Mouse (Mus musculus) frontal cortex, postnatal 25 days (tissue): ENCODE measurements around the gene Npas3.
A peak's percentile ranks its signal among the peaks of the same experiment; 100 is the strongest.

Experiments used
- DNase-seq, 2 experiments: peaks; one replicate each; pipeline ENCODE4 v3.0.0; 2022; ENCODE audit warnings: low spot score in 2 of 2

The Npas3 gene

GRCm38 (mm10) chr12:53789501-53789900 is 541.0 kb downstream of the Npas3 start:
- no peak for DNase-seq

GRCm38 (mm10) chr12:53794718-53795400 is 546.4 kb downstream of the Npas3 start:
- no peak for DNase-seq

GRCm38 (mm10) chr12:53801831-53802230 is 553.4 kb downstream of the Npas3 start:
- DNase-seq = no peak

- no peak for DNase-seq
These were observed 553.9 kb downstream of the Npas3 start for GRCm38 (mm10) chr12:53802381-53802780.

- no peak for DNase-seq
These were observed 561.6 kb downstream of the Npas3 start for GRCm38 (mm10) chr12:53810081-53810480.

- DNase-seq = no peak
These were observed 565.8 kb downstream of the Npas3 start for GRCm38 (mm10) chr12:53814291-53814690.

- DNase-seq = no peak
These were observed 571.5 kb downstream of the Npas3 start for GRCm38 (mm10) chr12:53819982-53820381.

- no peak for DNase-seq
These were observed 574.4 kb downstream of the Npas3 start for GRCm38 (mm10) chr12:53822881-53823280.

GRCm38 (mm10) chr12:53825251-53825650 is 576.8 kb downstream of the Npas3 start:
- DNase-seq = no peak

GRCm38 (mm10) chr12:53825898-53826605 is 577.6 kb downstream of the Npas3 start:
- no peak for DNase-seq

- no peak for DNase-seq
These were observed 578.3 kb downstream of the Npas3 start for GRCm38 (mm10) chr12:53826812-53827211.

- no peak for DNase-seq
These were observed 584.1 kb downstream of the Npas3 start for GRCm38 (mm10) chr12:53832590-53832989.

GRCm38 (mm10) chr12:53833348-53833747 is 584.9 kb downstream of the Npas3 start:
- no peak for DNase-seq

- DNase-seq = no peak
These were observed 587.7 kb downstream of the Npas3 start for GRCm38 (mm10) chr12:53836031-53836790.

- DNase-seq = no peak
These were observed 588.9 kb downstream of the Npas3 start for GRCm38 (mm10) chr12:53837408-53837807.

GRCm38 (mm10) chr12:53838541-53838940 is 590.1 kb downstream of the Npas3 start:
- DNase-seq = no peak

GRCm38 (mm10) chr12:53841928-53842671 is 593.6 kb downstream of the Npas3 start:
- DNase-seq = peak; percentile 23 to 50

GRCm38 (mm10) chr12:53843626-53844025 is 595.1 kb downstream of the Npas3 start:
- no peak for DNase-seq

GRCm38 (mm10) chr12:53846154-53846665 is 597.7 kb downstream of the Npas3 start:
- no peak for DNase-seq

GRCm38 (mm10) chr12:53849263-53849662 is 600.8 kb downstream of the Npas3 start:
- no peak for DNase-seq

- DNase-seq = no peak
These were observed 604.0 kb downstream of the Npas3 start for GRCm38 (mm10) chr12:53852432-53852831.

- no peak for DNase-seq
These were observed 611.7 kb downstream of the Npas3 start for GRCm38 (mm10) chr12:53860176-53860575.
